Mouse (Mus musculus) adrenal gland (tissue): ENCODE data around the gene Ghrh.

ENCODE experiments used
- intact Hi-C: fragments of 180-260 bp; cut with DNase I; formaldehyde crosslinking; loops from one replicate; pipeline ENCODE4 v1.15.1; 2025

The Ghrh gene

DNA sequence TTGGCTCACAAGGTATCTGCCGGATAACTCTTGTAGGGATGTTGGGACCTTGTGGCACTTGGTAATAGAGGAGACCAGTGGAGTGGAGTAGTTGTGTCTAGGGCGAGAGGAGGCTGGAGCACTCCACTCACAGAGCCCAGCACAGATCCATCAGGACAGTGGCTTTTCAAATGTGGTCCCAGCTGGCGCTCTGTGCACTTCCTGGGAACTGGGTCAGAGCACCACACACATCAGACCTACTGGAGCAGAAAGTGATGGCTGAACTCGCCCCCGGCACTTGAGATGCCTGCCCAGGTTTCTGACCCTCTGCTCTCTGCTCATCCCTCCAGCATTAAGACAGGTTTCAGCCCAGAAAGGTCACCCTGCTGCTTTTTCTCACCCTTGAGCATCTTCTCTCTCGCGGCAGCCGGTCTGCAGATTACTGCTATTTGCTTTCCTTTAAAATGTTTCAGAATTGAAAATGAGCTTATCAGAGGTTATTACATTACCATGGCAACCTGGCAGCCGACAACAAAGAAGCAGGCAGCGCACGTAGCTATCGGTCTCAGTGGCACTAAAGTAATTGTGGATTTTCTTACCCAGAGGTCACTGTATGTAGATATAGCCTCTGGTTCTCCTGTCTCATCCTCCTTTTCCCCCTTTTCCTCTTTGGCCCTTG is 1.9 kb upstream of the Ghrh start:
- intact Hi-C loops, result no loop called here

DNA sequence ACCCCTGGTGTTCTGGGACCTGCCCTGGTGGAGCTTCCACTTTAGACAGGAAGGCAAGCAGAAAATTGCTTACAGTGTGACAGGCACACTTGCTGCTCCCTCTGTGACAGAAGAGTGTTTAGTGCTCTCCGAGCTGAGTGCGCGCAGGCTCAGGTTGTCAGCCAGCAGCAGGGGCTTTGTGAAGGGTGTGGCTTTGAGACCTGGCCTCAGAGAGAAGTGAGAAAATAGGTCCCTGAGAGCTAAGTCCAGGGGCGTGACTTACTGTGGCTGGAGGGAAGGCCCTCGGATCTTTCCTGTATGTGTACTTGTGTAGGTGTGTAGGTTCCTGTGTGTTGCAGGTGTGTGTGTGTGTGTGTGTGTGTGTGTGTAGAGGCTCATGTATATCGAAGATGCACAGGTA is 4.0 kb downstream of the Ghrh start:
- intact Hi-C loops, result no loop called here

DNA sequence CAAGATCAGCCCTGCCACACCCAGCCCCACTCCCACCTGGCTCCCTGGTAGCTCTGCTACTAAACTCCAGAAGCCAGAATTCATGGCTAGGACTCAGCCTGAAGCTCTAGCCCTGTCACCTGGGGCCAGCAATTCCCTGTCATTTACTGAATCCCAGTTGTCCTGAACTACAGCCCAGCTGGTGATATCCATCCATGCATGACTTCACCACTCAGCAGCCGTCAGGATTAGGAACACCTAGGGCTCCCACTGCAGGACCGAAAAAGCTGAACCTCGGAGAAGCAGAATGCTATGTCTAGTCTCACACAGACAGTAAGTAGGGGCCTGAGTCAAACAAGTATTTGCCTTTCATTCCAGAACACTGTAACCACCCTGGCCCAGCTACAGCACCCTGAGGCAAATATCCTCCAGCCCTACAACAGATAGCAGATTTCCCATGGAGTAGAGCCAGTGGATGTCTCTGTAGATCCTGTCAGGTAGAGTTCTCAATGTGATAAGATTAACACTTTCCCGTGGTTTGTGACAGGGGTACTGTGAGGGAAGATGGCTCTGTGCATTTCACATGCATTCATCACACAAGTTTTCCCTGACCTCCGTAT is 4.9 kb downstream of the Ghrh start:
- intact Hi-C loops, result no loop called here

DNA sequence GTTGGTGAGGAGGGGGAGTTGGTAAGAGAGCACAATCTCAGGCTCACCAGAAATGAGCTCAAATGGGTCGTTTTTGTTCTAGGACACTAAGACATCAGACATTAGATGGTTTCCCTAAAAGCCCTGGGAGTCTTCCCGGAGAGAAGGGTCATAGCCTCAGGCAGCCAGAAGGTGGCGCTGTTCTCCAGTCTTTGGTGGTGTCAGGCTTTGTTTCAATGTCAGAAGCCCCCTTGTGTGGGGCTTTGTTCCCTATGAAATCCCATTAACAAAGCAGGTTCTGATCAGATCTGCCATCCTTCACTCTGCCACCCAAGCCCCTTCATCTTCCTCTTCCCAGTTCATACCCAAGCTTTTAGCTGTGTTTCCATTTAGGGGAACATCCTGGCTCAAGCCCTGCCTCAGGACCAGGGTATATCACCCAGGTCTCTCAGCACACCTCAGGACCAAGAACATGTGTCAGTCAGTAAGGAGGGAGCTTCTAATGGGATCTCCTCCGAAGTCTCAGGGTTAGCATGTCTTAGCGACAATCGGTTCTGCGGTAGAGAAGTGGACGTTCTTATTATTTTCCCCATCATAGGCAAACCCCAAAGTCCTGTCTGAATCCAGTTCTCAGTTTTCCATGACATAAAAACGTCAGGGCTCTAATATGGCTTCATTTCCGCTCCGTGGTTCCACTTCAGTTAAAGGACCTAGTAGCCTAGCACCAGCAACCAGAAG is 5.6 kb downstream of the Ghrh start:
- intact Hi-C loops, result loop anchor here (1.0 kb wide), 2 partner anchors 116 to 230 kb away; partner anchors contain the start of gene Blcap

DNA sequence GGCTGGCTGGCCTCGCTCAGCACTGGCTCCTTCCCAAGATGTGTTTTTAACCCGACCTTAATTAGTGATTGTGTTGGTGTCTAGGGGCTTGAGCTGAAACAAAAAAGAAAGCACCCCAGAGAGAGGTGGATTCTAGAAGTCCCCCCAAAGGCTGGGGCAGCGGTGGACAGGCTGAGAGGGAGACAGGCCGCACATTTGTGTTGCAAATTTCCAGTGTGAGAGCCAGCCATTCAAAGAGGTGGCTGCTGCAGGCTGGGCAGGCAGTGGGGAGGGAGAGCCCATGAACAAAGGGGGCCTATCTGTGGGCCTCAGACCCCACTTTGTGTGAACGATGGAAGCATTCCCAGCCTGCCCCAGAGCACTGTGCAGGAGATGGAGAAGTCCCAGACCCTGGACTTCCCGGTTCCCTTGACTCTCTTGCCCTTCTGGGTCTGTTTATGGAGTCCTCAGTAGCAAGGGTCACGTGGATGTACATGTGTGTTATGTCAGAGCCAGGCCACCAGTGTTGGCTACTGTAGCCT is 7.0 kb downstream of the Ghrh start:
- intact Hi-C loops, result no loop called here

DNA sequence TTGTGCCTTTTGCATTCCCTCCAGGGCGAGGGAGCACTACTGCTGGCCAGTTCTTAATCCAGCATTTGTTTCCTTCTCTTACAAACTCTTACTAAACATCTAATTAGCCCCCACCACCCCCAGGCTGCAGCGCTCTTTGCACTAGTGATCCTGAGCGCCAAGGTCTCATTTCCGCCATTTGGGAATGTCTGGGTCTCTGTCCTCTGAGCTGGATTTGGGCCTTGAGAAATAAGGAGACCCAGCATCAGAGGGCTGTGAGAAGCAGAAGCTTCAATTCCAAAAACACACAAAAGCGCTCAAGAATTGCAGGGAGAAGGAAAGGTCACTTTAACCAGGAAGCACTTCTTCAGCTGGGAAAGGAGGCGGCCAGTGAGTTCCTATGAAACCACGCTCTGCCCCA is 7.8 kb downstream of the Ghrh start:
- intact Hi-C loops, result no loop called here

DNA sequence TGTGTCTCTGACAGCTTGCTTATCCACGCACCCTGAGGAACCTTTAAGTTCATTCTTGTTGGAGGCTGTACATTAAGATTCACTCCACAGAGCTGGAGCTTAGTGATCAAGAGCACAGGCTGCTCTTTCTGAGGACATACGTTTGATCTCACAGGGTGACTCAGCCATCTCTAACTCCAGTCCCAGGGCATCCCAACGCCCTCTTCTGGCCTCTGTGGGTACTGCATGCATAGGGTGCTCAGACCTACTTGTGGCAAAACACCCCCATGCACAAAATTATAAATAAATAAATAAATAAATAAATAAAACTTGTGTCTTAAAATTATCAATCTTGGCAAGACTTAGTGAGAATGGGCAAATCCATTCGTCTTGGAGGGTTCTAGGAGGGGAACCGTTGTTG is 8.6 kb downstream of the Ghrh start:
- intact Hi-C loops, result no loop called here

DNA sequence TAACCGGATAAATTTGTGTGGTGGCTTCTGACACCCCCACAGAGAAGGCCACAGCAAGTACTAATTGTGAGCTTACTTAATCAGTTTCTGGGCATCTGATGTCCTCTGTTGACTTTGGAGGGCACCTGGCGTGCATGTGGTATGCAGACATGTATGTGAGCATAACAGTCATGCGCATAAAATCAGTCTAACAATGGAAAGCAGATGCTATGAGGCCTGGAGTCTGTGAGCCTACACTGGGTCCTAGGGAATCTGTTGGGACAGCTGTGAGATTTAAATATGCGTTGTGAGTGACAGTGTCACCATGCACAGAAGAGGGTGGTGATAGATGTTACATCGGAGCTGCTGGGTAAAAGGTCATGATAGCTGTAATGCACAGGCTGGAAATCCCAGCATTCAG is 15.2 kb downstream of the Ghrh start:
- intact Hi-C loops, result no loop called here

DNA sequence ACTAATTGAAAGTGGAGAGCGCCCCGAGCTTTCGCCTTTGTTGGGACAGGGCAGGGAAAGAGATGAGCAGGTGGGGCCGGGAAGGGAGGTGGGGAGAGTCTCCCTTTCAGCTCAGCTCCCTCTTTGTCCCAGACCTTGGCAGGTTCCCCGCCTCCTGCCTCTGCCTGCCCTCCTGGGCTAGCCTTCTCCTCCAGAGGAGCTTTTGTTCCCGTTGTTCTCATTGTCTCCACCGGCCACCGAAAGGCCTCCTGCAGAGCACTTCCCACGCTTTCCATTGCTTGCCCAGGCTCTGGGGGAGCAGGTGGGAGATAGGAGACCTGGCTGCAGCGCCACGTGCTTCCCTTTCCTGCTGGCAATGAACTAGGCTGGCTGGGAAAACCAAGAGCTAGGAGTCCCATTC is 18.7 kb downstream of the Ghrh start:
- intact Hi-C loops, result no loop called here

DNA sequence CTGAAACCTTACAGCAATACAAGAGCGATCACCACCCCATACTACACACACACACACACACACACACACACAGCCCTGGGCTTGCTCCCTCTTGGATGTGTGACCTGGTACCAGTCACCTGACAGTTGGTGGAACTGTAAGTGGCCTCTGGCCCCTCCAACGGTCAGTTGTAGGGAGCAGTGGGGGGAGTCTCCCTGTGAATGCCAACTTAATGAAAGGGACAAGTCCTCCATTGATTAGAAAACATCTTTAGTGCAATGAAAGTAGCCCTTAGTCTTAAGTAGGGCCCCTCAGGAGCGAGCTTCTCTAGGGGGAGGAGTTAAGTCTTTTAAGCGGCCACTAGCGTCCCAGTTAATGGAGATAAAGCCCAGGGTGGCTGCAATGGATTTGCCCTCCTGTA is 19.2 kb downstream of the Ghrh start:
- intact Hi-C loops, result no loop called here

DNA sequence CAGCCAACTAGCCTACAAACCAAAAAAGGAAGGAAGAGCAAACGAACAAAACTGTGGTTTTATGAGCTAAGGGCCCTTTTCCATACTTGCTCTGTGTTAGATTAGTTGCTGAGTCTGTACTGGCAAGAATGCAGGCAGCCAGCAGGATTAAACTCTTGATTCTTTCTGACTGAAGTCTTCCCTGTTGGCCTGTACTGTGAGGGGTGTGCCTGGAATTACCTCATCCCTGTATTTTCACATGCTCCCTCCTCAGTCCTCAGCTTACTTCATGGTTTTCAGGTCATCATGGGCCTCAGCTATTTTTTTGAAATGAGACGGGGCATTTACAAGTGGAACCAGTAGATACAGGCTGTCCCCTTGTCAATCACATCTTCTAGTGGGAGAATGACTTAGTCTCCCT is 22.1 kb downstream of the Ghrh start:
- intact Hi-C loops, result no loop called here

DNA sequence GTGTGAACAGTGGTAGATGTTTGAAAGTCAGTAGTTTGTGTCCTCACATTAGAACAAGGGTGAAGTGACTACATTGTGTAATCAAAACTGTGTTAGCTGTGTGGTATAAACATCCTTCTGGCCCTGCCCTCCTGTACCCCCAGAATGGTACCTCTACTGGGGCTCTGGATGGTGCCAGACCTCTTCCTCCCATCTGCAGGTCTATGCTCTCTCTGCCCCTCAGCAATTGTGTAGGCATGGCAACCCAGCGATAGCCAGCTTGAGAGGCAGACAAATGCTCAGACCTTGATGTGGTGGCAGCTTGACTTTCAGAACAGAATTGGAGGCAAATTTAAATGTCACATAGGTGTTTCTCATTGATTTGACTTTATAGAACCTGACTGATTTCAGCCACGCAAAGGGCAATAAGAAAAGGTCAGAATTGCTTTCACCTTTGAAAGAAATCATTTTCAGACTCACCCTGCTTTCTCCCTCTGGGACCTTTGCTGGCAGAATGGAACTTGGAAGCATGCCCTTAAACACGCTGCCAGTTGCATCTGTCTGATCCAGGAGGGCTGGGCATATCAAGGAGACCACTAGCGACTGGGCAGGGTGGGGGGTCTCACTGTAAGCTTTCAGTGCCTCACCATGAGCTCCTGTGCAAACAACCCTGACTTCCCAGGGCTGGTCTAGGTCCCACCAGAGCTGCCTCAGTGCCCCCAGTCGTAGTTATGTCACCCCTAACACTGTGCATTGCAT is 25.1 kb downstream of the Ghrh start:
- intact Hi-C loops, result no loop called here

DNA sequence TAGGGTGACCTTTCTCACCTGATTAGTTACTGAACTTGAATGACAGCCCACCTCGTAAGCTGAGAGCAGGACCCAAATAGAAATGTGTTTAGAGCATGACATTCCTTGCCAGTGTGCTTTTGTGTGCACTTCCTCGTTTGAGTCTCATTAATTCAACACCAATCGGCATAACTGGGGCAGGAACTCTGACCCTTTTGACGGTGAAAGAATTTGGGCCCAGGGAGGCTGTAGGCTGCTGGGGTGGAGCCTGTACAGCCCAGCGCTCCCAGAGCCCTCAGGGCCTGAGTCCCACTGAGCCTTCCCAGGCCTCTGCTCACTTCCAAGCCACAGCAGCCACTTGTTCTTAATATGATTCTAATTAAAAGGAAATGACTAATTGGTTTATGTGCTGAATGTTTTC is 26.4 kb downstream of the Ghrh start:
- intact Hi-C loops, result no loop called here

DNA sequence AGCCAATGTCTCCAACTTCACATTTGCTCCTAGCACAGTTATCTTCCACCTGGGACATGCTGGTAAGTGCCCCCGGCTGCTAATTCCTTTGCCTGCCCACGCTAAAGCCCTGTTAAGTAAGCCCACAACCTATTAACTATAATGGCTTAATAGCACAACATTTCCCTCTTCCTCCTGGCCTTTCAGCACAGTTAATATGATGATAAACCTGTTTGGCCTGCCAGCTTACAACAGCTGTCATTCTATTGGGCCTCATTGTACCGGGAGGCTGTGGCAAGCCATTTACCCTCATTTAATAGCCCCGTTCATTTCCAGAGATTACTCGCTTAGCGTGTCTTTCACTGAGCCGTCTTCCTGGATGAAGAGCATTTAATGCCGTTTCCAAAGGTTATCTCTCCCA is 27.2 kb downstream of the Ghrh start:
- intact Hi-C loops, result no loop called here

DNA sequence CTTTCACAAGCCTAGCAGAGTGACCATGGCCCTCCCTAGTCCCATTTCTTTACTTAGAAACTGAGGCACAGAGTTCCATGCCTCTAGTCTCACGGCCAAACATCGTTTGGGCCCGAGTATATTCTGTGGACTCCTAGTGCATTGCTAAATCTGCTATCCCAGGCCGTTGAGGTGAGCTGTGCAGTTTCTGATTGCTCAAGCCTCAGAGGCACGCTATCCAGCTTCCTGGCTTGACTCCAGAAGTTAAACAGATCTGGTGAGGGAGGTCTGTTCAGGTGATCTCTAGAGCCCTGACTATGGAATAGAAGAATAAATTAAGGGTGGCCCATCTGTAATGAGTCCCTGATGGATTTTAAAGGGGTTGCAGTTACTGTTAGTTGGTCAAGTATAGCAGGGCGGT is 30.1 kb downstream of the Ghrh start:
- intact Hi-C loops, result no loop called here

DNA sequence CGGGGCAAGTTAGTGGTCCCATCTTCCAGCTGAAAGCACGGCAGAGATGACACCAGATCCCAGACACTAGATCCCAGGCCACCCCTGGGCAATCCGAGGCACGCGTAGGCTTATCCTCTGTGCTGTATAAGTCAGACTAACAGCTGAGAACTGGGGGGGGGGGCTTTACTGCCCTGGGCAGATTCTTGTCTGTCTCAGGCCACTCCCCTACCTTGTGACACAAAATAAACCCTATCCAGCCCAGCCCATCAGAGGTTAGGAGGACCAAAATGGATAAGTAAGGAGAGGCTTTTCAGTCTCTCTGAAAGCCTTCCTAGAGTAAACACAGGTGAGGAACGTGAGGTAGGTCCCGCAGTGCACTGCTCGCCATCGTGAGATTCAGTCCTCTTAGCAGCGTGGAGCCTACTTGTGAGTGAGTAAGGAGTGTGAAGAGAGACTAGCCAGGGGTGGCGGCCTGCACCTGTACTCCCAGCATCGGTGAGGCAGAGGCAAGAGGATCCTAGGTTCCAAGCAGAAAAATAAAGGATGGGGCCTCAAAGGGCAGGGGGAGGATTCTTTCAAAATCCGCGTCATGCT is 30.9 kb downstream of the Ghrh start:
- intact Hi-C loops, result no loop called here

DNA sequence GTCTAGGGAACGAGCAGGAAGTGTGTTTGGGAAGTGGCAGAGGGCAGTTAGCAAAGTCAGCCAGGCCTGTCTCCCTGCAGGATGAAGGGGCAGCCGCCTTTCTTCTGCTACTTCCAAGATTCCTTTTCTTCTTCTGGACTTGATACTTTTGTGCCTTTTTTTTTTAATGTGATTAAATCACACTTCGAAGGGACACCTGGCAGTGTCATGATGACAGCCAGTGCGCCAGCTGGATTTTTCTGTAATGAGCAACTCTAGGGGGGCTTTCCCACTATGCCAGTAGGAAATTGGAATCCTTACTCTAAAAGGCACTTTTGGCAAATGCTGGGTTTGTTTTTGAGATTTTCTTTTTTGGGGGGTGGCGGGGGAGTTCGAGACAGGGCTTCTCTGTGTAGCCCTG is 31.8 kb downstream of the Ghrh start:
- intact Hi-C loops, result no loop called here

DNA sequence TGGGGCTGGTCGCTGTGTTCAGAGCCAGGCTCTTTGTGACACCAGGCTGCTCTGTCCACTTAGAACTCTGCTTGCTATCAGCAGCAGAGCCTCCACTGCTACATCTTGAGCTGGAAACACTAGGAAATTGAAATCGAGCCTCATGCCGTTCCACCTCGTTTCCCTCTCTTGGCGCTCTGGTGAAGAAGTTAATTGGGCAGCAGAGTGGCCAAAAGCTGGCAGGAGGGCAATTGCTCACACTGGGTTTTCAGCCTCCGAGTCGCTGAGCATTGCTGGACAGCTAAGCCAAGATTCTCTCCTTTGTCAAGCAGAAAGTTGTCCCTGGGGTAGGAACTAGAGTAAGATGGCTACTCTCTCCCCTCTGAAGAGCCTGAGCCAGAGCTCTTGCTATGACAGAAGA is 33.0 kb downstream of the Ghrh start:
- intact Hi-C loops, result no loop called here

DNA sequence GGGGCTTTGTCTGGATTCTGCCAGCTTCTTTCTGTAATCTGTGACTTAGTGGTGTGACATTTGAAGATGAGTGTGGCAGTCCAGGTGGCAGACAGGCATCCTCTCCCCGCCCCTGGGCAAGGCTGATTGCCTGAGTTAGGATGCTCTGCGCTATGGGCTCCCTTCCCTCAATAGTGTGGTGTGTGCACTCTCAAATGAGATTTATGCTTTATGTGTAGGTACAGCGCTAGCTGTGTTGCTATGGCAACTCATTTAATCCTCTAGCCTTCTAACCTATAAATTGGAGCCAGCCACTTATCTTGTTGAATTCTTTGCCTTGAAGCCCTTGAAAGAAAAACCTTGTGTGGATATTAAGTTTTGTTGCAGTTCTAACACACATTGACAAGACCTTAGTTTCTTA is 33.6 kb downstream of the Ghrh start:
- intact Hi-C loops, result no loop called here

DNA sequence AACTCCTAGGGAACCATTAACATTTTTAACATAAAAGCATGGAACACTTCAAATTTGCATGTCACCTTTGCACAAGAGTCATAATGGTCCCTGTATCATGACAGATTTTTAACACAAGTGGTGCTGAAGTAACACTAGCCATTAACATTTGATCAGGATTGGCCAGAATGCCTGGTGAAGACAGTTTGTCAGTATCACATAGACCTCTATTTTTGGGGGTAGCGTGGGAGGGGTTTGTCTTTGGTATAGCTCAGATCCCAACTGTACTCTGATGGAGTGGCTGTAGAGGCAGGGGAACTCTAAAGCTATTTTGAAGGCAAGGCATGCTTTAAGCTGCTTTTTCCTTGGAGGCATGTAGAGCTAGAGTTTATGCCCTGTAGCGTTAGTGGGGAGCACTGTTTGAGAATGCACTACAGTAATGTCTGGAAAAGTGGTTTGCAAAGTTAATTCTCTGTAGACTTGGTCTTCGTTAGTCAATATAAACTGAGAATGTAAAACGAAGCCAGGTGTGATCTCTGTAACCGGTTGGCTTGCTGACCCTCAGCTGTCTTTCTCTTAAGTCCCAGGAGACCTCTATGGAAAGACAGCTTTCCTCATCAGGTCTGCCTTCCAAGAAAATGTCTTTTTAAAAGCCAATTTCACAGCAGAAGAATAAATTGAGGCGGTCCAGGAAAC is 36.2 kb downstream of the Ghrh start:
- intact Hi-C loops, result no loop called here

DNA sequence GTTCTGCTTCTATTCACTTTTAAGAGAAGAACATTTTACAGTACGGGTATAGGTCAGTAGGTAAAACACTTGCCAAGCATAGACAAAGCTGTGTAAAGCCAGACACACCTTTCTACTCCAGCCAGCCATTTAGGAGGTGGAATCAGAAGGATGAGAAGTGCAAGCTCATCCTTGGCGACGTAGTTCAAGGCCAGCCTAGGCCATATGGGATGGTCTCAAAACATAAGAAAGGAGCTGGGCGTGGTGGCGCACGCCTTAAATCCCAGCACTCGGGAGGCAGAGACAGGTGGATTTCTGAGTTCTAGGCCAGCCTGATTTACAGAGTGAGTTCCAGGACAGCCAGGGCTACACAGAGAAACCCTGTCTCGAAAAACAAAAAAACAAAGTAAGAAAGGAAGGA is 37.7 kb downstream of the Ghrh start:
- intact Hi-C loops, result no loop called here
